Mouse (Mus musculus): ENCODE data around the gene Zscan21.
A peak's percentile ranks its signal among the peaks of the same experiment; 100 is the strongest.

The Zscan21 gene

DNA sequence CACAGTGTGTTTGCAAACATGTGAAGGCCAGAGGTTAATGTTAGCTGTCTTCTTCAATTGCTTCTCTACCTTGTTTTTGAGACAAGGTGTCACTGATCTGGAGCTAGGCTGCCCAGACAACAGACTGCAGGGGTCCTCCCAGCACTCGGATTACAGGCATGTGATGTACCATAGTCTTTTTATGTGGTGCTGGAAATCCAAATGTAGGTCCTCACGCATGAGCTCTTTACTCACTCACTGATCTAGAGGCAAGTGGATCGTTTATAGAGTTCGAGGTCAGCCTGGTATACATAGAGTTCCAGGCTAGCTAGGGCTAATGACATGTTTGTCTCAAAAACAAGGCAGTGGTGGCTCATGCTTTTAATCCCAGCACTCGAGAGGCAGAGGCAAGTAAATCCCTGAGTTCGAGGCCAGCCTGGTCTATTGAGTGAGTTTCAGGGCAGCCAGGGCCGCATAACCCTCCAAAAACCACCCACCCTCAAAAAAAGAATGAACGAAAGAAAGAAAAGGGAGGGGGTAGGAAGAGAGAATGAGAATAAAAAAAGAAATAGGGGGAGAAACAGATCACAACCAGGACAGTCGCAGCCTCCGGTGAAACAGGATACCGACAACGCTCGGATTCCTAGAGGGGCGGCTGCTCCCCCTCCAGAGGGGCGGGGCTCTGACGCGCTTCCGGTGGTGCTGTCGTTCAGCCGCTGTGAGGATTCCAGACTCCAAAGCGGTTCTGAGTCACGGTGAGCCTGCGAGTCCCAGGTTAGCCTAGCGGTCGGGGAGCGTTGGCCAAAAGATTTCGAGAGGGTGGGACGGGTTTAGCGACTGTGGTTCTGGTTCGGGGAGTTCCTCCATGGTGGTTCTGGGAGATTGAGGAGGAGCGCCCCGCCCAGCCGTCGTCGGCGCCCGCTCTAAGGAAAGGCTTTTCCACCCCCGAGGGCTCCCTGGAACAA is at the start of gene Zscan21:
Gene Zscan21, plus strand, starts transcription at position 649 of the 944 bp plus-strand sequence.
- DNase-seq (ENCODE audit: low read depth, low spot score) = peak; percentile 91

DNA sequence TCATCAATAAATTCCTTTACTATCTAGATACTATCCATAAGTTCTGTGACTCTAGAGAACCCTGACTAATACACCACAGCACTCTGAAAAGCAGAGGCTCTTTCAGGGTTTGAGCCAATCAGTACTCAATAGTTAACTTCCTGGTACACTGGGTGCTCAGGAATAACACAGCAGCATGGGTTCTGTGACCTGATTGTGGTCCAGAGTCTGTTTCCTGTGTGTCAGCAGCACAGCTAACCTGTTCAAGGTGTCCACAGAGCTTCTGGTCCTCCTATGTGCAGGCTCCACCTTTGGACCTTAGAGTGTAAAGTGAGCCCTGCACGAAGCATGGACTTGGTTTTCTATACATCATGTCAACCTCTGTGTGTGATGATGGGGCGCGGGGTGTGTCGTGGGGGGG is 42.9 kb upstream of the Zscan21 start:
- DNase-seq (ENCODE audit: low read depth, low spot score) = no peak

DNA sequence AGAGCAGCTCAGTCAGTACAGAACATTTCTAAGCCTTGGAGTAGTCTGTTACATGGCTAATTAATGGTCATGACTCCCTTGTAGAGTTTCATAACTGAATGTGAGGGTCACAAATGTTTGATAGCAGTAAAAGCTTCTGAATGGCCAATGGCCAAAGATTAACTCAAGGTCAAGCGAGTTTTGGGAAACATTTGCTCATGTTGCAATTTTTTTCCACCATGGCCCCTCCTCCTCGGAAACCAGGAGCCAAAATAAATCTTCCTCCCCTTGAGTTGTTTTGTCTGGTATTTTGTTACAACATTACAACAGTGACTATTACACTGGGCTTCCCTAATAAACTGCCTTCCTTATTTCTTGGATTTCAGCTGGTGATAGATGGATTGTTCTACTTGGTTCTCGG is 41.0 kb upstream of the Zscan21 start:
- no peak for DNase-seq (ENCODE audit: low read depth, low spot score)

DNA sequence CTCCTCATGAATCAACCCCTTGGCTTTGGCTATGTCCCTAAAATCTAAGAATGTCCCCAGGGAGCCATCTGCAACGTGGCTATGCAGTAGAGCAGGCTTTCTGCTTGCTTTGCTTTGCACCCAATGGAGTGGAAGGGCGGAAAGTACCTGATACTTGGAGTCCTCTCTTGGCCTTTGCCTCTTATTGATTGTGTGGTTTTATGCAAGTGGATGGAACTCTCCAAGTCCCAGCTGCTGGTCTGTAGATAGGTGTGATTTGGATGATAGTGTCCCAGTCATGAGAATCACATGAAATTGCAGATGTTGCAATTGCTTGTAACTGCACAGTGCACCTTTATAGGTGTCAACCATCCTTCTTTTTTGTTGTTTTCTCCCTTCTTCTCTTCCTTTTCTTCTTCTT is 40.6 kb upstream of the Zscan21 start:
- no peak for DNase-seq (ENCODE audit: low read depth, low spot score)

DNA sequence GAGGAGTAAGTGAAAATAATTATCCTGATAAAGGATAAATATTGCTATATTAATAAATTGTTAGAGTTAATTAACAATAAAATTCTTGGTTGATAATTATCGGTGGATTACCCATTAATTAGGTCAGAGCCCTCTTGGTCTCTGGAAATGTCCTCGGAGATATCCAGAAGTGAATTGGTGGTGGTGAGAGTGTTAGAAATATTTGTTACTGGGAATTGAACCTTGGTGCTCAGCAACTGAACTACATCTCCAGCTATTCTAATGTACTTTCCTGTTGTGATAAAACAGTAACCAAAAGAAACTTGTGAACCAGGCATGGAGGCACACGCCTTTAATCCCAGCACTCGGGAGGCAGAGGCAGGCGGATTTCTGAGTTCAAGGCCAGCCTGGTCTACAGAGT is 36.2 kb upstream of the Zscan21 start:
- DNase-seq (ENCODE audit: low read depth, low spot score) = no peak

DNA sequence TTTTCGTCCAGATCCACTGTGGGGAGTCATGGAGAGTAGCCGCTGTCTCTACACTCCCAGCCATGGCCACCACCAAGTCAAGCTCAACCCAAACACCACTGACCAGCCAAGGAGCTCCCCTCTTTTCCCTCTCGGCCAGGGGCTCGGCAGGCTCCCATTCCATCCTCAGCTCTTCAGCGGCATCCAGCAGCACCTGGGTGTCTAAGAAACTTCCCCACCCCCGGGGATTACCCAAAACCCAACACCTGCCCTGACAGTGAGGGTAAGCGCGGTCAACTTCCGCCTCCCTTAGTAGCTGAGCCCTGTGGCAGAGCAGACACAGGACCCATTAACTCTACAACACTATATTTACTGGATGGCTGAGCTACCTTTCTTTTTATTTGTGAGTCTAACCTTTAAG is 35.3 kb upstream of the Zscan21 start:
- DNase-seq (ENCODE audit: low read depth, low spot score) = peak; percentile 61

DNA sequence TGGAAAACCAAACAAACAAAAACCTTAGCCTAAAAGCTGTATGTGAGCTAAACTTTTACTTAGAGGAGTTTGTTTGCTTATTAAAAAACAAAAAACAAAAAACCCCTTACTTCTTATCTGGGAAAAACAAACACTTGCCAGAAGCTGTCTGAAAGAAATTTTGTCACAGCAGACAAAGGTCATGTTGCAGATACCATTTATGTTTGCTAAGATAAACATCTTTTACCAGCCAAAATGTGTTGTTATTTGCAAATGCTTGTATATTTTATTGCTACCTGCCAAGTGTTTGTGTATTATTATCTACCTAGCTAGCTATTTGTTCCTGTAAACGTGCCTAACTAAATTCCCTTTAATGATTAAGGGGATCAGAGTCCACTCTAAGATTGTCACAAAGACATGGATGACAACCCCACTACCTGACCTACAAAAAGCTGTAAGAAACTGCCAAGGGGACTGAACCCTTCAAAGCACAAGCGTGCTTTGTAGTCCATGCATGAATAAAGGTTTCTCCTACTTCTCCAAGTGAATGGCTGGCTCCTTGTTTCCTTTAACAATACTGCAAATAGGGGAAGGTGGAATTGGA is 33.3 kb upstream of the Zscan21 start:
- no peak for DNase-seq (ENCODE audit: low read depth, low spot score)

DNA sequence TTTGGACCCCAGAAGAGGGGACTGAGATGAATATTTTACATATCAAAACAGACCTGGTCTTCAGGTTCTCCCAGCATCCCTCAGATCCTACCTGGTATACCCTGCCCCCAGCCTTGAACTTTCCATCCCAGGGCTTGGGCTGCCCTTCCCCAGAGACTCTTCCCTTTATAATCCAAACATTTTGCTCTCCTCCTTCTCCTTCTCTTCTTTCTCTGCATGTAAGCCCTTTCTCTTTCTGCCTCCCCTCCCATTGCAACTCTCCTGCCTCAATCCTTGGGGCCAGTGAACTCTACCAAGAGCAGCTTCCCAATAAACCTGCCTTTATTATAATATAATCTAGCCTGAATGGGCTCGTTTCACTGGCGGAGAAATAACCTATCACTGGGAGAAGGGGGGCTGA is 32.8 kb upstream of the Zscan21 start:
- DNase-seq (ENCODE audit: low read depth, low spot score) = no peak

DNA sequence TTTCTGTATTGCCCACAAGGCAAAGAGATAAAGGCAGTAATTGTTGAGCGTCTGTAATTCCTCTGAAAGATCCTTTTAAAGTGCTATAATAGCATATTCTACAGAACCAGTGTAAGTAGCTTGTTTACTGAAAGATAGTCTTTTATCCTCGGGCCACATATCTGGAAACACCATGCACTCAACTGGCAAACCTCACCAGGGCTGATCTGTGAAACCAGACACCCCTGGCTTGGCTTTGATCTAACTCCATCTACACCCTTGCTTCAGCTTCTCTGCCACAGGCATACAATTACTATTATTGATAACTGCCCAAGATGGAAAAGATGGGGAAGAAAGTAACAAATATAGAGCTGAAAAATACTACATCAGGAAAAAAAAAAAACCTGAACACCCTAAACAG is 32.2 kb upstream of the Zscan21 start:
- DNase-seq (ENCODE audit: low read depth, low spot score) = no peak

DNA sequence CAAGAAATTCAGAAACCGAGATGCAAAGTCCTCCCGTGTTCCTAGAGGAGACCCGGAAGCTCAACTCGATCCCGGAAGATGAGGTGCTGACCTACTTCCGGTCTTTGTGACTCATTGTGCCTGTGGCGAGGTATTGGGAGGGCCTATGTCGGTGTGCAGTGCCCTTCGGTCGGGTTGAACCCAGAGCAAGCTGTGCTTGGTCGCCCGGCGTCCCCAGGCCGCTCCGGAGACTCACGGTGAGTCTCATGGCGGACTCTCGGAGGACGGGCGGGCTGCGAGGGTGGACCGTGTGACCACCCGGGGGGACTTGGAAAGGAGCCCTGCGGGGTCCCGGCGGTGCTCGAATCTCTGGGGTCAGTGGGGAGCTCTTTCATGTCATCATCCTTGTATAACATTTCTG is 31.7 kb upstream of the Zscan21 start, which contains the start of gene Zkscan1:
Gene Zkscan1, plus strand, starts transcription at position 89 of the 400 bp plus-strand sequence.
- DNase-seq (ENCODE audit: low read depth, low spot score) = peak; percentile 91

DNA sequence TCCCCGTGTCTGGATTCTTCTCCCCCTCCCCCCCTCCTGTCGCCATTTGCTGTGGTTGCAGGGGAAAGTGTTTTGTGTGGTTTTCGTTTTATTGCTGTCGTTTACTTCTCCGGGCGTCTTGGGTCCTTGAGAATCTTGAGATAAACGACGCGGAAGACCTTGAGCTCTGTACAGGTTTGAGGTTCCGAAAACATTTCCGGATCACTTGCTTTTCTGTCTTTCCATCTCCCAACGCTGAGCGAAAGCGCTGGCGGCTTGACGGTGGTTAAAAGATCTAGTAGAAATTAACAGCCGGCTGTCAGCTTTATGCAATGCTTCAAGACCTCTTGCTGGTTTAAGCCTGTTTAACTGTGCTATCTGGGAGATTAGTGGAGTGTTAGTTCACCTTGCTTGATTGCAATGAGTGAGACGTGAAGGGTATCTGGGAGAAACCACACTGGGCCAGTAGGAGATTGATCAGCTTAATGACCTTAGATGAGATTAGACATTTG is 31.2 kb upstream of the Zscan21 start:
- no peak for DNase-seq (ENCODE audit: low read depth, low spot score)

DNA sequence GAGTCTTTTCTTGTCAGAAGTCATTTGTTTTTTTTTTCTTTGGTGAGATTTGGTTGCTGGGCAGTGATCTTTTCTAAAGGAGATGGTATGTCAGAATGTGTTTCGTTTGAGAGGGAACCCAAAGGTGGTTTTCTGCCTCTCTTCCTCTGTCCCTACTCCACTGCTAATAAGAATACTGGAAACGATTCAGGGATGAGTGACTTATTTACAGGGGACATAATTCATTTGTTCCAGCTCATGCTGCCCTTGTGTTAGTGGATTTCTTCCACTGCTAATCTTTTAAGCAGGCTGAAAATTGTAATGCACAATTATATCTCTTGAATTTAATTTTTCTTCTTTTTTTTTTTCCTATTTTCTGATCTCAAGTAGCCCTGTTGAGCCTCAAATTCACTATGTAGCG is 29.9 kb upstream of the Zscan21 start:
- DNase-seq (ENCODE audit: low read depth, low spot score) = no peak

DNA sequence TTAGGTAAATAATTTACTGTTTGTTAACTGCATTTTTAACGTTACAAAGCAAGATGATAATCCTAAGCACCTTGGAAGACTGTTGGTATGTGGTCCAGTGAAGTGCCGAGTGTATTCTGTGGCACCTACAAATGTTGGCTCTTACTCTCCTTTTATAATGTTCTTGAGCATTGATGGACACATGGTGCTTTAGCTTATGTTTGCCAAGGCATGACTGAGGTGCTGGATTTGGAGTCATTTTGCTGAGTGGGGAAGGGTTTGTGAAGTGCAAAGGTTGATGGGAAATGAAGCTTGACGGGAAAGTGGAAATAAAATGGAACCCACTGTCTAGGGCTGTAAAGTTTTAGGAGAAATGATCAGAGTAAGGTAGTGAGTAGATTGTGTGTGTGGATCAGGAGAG is 28.3 kb upstream of the Zscan21 start:
- no peak for DNase-seq (ENCODE audit: low read depth, low spot score)

DNA sequence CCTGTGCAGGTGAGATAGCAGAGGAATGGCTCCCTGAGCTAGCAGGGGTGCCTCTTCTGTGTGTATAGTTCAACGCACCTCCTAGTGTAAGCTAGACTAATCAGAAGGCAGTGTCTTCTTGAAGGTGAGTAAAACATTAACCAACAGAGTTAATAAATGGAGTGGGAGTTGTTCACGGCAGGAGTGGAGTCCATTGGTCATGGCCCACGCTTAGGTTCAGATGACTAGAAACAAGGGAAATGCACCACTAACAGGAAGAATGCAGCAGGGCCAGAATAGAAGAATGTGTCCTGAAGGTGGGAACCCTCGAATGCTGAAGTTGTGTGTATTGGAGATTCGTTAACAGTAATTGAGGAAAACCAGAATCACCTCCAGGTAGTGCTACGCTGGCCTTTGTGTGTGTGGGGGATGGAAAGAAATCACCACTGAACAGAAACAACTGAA is 27.6 kb upstream of the Zscan21 start:
- DNase-seq (ENCODE audit: low read depth, low spot score) = no peak

DNA sequence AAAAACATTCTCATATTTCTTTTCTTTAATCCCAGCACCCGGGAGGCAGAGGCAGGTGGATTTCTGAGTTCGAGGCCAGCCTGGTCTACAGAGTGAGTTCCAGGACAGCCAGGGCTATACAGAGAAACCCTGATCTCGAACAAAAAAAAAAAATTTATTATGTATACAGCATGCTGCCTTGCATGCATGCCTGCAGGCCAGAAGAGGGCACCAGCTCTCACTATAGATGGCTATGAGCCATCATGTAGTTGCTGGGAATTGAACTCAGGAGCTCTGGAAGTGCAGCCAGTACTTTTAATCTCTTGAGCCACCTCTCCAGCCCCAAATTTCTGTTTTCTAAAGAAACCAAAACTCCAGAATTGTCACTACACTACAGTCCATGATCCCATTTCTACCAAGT is 26.4 kb upstream of the Zscan21 start:
- no peak for DNase-seq (ENCODE audit: low read depth, low spot score)

DNA sequence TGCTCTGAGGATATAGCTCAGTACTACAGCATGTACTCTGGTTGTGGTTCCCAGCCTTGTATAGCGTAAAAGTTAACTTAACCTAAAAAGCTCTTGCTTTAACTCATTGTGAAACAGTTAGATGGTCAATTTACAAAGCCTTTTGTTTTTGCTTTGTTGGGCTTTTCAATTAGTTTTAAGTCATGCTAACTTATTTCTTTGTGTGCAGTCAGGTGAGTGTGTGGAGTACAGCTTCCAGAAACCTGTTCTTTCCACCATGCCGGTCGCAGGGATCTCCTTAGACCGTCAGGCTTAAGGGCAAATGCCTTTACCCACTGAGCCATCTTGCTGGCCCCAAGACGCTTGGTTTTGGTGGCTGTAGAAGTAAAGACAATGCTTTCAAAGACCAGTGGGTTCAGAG is 26.0 kb upstream of the Zscan21 start:
- DNase-seq (ENCODE audit: low read depth, low spot score) = no peak

DNA sequence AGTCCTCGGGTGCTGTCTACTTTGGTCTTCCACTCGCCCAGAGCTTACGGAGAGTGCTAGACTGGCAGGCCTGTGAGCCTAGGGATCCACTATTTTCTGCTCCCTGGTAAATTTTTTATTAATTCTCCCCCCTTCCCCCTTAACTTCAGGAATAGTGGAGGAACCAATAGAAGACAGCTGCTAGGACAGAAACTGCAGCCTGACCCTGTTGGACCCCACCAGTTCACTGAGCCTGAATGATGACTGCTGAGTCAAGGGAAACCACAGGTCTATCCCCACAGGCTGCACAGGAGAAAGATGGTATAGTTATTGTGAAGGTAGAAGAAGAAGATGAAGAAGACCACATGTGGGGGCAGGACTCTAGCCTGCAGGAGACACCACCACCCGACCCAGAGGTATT is 23.9 kb upstream of the Zscan21 start:
- DNase-seq (ENCODE audit: low read depth, low spot score) = no peak

DNA sequence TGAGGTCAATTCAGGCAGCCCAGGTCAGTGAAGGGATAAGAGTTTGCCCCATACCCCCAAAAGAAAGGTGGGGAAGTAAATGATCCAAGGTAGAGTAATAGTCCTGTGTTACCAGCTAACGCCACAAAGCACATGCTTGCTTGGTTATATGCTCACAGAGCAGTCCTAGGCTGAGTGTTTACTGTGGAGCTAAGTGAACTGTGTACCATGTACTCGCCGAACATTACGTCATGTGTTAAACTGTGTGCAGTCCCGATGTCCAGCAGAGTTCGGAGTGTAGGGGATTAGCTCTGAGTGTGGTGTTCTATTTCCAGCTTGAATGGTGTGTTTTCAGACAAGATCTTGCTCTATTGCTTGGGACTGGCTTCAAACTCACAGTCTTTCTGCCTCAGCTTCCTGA is 22.2 kb upstream of the Zscan21 start:
- DNase-seq (ENCODE audit: low read depth, low spot score) = no peak

DNA sequence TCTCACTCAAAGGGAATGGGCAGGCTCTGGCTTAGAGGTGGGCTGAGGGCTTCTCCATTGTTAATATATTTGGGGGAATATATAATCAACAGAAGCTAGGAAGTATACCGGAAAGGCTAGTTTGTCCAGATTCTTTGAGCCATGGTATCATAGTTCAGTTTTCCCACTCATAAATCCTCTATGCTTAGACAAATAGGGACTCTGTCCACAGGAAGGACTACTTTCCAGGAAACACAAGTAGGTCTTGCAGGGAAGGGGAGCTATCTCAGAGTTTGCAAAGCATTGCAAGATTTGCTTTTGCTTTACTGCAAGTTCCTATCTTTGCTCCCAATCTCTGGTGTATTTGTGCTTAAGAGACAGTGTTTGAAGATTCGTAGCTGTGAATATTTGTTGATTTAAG is 11.7 kb upstream of the Zscan21 start:
- no peak for DNase-seq (ENCODE audit: low read depth, low spot score)

DNA sequence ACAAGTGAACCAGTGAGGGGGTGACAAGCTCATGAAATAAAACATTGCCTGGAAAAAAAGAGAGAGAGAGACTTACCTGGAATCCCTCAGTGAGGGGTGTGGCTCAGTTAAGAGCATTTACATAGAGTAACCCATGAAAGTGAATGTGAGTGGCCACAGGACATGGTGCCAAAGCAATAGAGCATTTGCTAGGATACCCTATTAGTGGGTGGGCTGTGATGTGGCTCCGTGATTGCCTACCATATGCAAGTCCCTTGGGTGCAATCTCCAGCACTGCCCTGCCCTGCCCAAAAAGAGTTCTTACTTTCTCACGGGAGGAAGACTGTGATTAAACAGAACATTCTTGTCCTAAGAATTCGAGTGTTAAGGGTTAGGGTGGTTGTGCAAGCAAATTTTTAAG is 9.6 kb upstream of the Zscan21 start:
- no peak for DNase-seq (ENCODE audit: low read depth, low spot score)

DNA sequence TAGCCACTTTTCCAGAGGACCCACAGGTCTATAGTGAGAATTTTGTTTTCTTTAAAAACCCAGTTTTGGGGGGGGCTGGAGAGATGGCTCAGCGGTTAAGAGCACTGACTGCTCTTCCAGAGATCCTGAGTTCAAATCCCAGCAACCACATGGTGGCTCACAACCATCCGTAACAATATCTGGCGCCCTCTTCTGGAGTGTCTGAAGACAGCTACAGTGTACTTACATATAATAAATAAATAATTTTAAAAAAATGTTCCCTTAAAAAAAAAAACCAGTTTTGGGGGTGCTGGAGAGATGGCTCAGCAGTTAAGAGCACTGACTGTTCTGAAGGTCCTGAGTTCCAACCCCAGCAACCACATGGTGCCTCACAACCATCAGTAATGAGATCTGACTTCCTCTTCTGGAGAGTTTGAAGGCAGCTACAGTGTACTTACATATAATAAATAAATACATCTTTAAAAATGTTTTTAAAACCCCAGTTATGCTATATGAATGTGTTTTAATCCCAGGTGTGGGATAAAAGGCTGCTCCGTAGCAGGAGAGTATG is 6.8 kb upstream of the Zscan21 start:
- DNase-seq (ENCODE audit: low read depth, low spot score) = peak; percentile 10

DNA sequence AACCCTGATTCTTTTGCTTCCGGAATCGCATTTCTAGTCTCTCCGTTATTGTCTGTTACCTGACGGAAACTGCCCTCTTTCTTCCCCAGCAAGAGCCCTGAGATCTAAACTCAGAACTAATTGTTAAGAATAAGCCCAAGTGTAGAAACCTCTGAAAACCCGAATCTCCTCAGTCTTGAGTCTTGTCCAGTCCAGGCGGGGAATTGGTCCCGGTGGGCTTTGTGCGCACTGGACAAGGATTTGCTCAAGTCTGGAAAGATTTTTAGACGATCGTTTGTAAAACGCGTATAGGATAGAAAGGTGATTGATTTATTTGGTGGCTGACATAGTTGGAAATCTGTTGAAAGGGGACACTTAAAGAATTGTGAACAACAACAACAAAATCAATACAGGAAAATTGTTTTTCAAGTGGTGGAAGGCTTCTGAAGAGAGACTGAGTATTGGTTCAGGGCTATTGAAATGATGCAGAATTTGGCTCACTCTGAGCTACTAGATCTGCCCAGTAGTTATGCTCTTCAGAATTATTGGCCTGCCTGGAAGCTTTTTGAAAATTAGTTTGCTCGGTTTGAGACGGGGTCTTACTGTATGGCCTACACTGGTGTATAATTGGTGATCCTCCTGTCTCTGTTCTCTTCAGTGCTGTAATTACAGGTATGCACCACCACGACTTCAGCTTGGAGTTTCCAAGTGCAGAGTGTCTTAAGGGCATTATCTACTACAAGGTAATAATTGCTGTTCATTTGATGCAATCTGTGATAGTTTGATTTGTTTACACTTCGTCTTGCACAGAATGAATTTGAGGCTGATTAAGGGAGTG is 704 bp downstream of the Zscan21 start:
- DNase-seq (ENCODE audit: low read depth, low spot score) = peak; percentile 59
